Mouse (Mus musculus) ES-E14 (cell line): ENCODE data around the gene Adamts8.

Experiments used
- HCFC1 ChIP-seq: IDR thresholded peaks from 2 replicates; pipeline ENCODE4 v1.6.1; 2012; ENCODE audit warnings: low read length, inconsistent platforms, borderline replicate concordance; ENCODE audit not compliant: insufficient read depth
- ZC3H11A ChIP-seq: IDR thresholded peaks from 2 replicates; pipeline ENCODE4 v1.6.1; 2012; ENCODE audit warnings: low read depth, mild to moderate bottlenecking, inconsistent platforms, low read length, borderline replicate concordance

DNA sequence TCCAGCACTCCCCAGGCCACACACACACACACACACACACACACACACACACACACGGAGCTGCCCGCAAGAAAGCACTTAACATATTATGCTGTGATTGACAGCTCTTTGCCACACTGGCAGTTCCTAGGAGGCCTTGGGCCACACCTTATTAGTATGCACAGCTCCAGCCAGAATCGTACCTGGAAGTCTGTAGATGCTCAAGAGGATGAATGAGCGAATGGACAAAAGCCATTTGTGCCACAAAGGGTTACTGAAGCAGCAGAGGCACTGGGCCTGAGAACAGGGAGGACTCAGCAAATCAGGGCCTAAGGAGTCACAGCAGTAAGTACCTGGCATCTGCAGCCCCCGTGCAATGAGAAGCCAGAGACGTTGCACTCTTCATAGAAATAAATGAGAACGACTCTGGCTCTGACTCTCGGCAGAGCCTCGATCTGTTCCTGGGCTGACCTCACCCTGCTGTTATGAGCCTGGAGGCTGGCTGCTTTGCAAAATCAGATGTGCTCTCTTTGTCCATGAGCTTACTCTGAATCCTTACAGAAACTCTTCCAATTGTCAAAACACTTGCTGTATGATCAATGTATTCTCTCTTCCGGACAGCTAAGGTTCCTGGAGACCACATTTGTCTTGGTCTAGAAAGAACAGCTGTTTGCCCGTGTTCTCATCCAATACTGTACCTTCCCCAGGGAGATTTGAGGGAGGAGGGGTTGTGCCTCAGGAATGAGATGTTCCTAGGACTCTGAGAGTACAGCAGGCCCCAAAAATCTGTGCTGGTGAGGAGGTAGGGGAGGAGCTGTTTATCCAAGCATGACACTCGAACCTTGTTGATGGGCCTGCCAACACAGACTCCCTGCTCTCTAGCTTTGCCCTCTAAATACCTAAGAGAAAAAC, 23.7 kb upstream of the Adamts8 start:
- TF ChIP-seq ZC3H11A (no peak), HCFC1 (no peak)
